Mouse (Mus musculus) urinary bladder, adult 2 months (tissue): ENCODE measurements around the gene Gm35549. TPM values are rescaled to one million over a fixed set of nuclear protein-coding genes. Genes with fewer than 3 reads are reported as not detected.

Experiments used
- DNase-seq: peaks from one replicate; pipeline ENCODE4 v3.0.0; 2022; ENCODE audit warnings: low spot score
- polyA plus RNA-seq: library from polyadenylated mRNA; depleted of rRNA; stranded (reverse); fragments of >200 nt; gene quantifications from 2 replicates; pipeline ENCODE4 v1.2.3, GENCODE M21; 2012; rRNA removed

Gene Gm35549
- polyA plus RNA-seq, 1 experiment = not detected

DNA sequence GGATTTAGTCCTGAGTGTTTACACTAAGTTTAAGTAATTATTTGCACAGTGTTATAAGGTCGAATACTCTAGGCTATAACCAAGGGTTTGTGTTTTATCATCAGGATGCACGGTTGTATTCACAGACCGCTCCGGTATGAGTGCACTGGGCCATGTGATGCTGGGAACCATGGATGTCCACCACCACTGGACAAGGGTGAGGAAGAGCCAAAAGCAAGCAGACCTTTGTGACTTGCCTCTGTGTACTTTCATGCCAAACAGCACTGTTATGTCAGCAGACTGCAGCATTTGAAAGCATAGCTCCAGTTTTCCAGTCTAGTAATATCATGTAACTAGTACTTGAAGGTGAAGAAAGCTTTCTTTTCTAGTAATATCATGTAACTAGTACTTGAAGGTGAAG, 17.1 kb downstream of the Gm35549 start:
- no peak for DNase-seq

GRCm38 (mm10) chr9:122823374-122824017, 20.3 kb downstream of the Gm35549 start:
- DNase-seq = no peak

DNA sequence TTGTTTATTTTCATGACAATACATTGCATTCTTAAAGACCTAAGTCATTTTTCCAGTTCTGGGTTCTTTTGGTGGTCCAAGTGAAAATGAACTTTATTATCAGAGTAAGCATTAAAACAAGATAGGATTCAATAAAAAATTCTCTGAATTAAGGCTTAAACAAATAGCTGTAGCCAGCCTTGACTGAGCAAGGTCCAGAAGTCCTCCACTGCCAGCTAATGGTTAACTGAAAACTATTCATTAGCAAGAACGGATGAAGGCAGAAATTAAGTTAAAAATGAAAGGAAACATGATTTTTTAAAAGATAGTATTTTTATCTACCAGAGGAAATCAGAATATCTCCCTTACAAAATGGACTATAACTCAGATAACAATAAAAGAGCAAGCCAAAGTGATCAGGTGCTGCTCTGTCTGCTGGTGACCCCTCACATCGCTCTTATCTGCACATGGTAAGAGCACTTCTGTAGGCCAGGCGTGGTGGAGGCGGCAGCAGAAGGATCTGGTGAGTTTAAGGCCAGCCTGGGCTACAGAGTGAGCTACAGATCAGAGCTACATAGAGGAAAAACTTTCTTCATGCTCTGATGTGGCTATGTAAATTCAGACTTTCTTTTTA, 28.5 kb downstream of the Gm35549 start:
- DNase-seq = no peak

GRCm38 (mm10) chr9:122814775-122815174, 29.1 kb downstream of the Gm35549 start:
- no peak for DNase-seq

GRCm38 (mm10) chr9:122812386-122812785, 31.4 kb downstream of the Gm35549 start:
- no peak for DNase-seq

DNA sequence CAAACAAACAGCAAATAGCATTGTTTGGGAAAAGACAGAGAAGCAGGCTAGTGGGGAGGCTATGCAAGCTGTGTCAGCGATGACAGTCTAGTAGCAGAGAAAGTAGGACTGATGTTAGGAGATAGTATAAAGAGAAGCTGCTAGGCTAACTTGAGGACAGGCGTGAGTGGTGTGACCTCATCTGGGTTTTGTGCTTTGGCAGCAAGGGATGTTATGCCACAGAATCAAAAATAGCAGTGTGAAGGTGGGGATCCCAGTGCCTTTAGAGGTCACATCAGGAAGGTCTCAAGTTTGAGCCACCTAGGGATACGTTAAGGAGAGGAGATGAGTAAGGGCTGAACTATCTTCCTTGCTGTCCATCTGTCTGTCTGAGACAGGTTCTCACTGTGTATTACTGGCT, 33.6 kb downstream of the Gm35549 start:
- DNase-seq = no peak

DNA sequence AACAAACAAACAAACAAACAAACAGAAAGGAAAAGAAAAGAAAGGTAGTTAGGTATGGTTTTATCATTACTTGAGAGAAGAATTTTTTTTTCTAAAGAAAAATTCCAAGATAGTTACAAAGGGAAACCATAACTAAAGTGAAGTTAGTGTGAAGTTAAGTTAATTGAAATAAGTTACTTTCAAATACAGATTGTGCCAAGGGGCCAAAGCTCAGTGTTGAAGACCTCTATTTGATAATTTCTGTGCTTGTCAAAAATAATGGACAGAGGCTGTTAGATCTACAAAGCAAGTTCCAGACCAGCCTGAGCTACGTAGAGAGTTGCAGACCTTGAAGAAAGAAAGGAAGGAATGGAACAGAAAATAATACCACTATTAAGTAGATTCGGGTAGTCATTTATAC, 36.6 kb downstream of the Gm35549 start:
- DNase-seq = no peak

DNA sequence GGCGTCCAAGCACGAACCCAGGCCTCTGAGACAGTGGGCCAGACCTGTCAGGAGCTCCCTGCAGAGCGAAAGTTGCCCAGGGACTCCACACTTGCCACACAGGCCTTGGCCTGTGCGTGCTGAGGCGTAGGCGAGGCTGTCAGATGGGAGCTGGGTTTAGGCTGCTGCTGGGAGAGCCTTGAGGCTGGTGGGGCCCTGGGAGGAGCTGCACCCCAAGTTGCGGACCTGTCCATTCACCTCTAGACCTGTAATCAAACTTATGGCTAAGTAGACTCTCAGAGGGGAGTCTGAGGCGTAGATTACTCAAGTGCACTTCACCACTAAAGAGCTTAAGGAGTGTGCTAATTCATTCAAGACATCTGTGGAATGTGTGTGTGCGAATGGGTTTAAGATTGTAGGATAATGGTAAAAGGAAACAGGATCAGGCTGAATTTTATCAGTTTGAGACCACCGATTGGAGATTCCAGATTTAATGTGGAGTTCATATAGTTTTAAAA, 37.9 kb downstream of the Gm35549 start:
- DNase-seq = no peak

GRCm38 (mm10) chr9:122805053-122805844, 38.6 kb downstream of the Gm35549 start, which contains the start of gene Tcaim:
Tcaim (plus strand) TSS chr9:122805539.
- DNase-seq = peak; percentile 84

DNA sequence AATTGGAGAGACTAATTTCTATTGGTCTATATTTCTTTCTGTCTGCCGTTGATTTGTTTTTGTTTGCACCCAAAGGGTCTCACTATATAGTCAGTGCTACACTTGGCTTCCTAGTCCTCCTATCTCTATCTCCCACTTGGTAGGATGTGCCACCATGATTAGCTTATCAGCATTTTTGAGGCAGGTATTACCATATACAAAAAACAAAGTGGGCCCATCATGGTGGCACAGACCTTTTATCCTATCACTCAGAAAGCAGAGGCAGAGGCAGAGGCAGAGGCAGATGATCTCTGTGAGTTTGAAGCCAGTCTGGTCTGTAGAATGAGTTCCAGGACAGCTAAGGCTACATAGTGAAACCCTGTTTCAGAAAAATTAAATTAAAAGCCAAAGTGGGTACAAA, 57.3 kb downstream of the Gm35549 start:
- DNase-seq = no peak

DNA sequence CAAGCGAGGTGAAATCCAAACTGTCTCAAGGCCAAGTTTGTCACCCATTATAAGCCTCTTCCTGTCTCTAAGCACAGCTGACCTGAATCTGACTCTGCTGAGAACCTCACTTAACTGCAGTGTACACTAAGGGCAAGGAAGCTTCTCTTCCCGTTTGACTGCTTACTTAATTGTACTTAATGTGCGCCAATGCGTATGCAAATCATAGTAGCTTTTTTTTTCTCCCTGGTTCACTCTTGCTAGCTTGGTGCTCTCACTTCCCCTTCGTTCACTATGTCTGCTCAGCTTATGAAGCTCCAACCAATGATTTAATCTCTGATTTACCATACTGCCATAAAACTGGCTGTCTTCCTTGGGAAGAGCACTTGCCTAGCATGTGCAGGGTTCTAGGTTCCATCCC, 58.6 kb downstream of the Gm35549 start:
- no peak for DNase-seq

Other genes with a start within 250 kb of the Gm35549 start
- gene Topaz1, start 96.7 kb downstream of the Gm35549 start, polyA plus RNA-seq = 0.01 TPM in 2 replicates
- gene Tcaim, start 38.5 kb downstream of the Gm35549 start, polyA plus RNA-seq = 6.6 and 7.1 TPM in 2 replicates
- gene Zfp445, start 22.0 kb upstream of the Gm35549 start, polyA plus RNA-seq = 66.7 and 67.3 TPM in 2 replicates
- 7.7 and 9.5 TPM in 2 replicates for gene Zkscan7, start 41.6 kb upstream of the Gm35549 start, polyA plus RNA-seq
- gene Zfp105, start 79.0 kb upstream of the Gm35549 start, polyA plus RNA-seq = 6.3 and 7.1 TPM in 2 replicates
- 18.8 and 19.4 TPM in 2 replicates for gene 1110059G10Rik, start 107.0 kb upstream of the Gm35549 start, polyA plus RNA-seq
- gene Kif15, start 107.0 kb upstream of the Gm35549 start, polyA plus RNA-seq = 0.92 and 1.0 TPM in 2 replicates
- gene Tmem42, start 177.3 kb upstream of the Gm35549 start, polyA plus RNA-seq = 17.1 and 19.5 TPM in 2 replicates
- 0.22 and 0.47 TPM in 2 replicates for gene Tgm4, start 190.7 kb upstream of the Gm35549 start, polyA plus RNA-seq